Mouse (Mus musculus): ENCODE results near the gene D16Ertd472e.
"Not testable (repeated sequence)": the region's sequence is repeated elsewhere in the genome, so short reads cannot be mapped to it uniquely, and the experiment has no call there.

The D16Ertd472e gene

DNA sequence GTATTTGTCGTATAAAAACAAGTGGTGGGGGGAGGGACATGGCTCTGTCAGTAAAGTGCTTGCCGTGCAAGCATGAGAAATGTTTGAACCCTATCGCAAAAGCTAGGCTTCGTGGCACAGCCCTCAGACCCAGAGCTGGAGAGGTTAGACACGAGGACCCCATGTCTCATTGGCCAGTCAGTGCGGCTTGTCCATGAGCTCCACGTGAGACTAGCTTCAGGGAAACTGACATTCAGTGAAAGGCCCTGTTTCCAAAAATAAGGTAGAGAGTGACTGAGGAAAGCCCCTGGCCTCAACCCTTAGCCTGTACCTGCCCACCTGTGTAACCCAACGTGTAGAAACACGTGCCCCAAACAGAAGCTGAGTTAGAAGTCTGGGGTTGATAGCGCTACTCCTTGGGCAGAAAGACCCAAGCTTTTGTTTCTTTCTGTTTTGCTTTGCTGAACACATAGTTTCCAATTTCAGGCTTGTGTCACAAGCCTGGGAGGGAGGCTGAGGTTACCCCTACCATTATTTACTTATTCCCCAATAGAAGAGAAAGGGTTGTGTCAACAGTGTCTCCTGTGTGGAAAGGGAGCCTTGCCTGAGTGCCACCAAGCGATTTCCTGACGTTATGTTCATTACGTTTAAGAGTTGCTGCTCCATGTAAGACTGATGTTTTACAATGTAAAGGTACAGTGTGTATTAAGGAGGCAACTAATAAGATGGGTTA lies 12.2 kb downstream of the D16Ertd472e start:
- peak; percentile 48 for DNase-seq

DNA sequence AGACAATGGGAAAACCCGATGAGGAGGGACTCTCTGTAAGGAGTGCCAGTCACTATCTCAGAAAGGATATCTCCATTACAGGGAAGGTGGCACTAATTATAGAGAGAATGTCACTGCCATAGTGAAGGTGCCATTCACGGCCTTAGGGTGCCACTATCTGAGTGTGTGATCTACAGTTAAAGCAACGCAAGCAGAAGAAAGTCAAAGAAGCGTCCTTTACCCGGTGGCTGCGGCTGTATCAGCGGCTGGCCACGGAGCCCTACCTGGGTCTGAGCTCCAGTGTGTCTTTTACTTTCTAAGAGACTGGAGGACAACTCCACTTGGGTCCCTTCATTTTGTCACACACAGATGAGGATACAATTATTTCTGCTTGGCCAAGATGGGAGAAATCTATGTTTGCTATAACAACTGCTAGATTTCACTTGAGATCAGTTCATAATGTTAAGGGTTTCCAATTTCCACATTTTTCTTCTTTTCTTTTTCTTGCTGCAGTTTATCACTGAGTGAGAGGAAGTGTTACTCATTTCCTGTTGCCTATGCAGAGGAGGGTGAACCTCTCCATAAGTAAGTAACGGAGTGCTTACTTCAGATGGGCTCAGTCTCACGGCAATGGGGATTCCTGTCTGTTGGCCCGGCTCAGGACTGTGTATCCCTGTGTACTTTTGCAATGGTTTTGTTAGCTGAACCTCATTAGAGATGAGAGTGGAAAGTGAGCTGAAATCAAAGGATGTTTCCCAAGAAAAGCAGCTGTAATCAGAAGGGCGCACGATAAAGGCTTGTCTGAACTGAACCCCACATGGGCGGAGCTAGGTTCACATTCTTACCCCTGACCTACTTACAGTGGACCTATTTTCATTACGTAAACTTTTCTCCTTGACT lies 13.2 kb downstream of the D16Ertd472e start:
- DNase-seq = peak; percentile 67 to 68

DNA sequence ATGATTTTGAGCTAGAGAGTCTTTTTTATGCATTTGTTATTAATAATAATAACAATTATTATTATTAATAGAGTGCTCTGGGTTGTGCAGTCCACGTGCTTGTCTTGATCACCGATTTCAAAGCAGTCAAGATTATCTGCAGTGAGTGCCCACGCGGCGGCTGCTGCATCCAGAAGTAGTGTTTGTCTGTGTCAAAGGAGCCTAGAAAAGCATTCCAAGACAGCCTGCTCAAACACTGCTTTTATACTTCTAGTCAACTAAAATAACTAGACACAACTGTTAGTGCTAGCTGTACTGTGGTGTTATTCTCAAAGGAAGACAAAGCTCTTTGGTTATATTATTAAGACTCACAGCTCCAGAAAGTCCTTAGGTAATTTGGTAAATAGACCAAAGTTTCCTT lies 15.9 kb downstream of the D16Ertd472e start:
- DNase-seq = no peak

DNA sequence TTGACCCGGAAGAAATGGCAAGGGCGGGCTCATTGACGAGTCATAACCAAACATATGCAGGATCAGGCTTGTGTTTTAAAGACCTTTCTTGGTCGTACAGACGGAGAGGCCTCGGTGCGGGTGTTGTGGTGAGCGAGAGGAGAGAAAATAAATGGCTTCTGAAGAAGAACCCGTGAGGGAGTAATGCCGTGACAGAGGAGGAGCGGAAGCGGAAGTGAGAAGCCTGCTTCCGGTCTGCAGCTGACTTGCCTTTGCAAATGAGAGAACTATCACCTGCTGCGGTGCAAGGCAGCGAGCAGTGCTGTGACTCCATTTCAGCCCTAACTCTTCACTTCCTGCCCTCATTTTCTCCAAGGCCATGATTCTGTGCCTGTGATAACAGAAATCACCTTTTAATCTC lies 16.4 kb downstream of the D16Ertd472e start:
- DNase-seq = peak; percentile 55 to 77

DNA sequence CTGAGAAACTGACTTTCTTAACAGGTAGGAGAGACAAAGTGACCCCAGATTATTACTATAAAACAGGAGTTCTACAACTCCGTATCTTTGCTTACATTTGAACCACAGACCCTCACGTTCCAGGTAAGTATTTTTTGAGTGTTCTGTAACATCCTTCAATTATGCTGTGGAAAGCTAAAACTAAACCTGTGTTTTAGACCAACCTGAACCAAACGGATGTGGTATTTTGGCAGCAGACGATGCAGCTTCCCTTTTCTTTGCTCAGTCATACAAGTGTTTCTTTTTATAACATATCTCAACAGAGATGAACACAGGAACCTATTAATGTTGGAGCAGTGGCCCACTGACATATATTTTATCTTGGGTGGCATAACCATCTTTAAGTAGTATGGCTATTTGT lies 18.9 kb downstream of the D16Ertd472e start:
- no peak for DNase-seq

DNA sequence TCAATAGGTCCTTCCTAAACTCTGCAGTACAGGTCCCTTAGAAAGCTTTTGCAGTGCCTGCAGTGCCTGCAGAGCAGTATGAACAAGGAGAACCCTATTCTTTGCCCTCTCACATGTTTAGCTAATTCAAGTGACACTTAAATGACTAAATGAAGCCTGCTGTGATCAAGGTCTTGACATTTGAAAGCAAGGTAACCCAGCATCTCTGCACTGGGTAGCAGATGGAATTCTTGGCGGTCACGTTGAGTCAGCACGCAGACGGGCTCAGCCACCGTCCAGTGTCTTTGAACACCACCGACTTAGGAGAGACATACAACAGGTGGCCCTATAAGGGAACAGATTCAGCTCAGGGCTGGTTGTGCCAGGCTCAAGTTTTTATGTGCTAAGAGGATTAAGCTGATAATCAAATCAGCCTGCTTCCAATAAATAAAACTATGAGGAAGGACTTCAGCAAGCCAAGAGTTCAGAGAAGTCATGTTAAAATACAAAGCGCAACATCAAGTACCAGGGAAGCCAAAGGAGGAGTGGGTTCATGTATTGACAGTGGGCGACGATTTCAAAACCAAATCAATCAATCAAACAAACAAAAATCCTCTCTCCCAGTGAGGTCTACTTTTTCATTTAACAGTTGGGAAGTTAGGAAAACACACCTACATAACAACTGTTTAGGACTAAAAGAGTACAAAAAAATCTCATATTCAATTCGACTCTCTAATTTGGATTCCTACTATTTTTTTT lies 21.4 kb downstream of the D16Ertd472e start:
- DNase-seq = no peak

DNA sequence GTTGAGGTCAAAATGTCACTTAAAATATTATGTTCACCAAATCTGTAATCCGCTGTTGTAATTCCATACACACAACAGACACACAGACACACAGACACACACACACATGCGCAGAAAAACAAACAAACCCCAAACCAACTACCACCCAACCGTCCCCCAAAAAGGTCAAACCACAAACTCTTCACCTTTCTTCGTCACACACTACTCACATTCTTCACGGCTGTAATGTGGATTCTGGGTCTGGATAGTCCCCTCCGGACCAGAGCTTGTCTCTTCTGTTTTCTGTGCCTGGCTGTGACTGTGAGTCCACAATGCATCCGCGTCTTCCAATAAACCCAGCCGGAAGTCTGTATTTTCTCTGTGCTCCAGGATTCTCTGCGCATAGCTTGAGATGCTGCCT lies 29.1 kb downstream of the D16Ertd472e start:
- DNase-seq = no peak

DNA sequence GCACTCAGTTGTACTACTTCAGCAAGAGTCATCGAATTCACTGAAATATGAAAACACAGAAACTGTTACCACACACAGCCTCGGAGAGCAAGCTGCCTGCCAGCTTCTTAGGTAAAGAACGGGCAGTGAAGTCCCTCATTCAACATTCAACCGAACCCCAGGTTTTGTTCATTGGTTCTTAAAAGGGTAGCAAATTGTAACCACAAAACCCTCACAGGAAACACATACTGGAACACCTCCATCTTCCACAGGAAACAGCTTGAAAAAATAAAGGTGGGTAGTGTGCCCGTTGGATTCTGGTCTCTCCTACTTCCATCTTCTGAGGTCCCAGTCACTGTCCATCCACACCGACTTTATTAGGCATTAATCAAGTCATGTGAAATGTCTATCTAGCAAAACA lies 30.0 kb downstream of the D16Ertd472e start:
- DNase-seq = peak; percentile 22 to 24

DNA sequence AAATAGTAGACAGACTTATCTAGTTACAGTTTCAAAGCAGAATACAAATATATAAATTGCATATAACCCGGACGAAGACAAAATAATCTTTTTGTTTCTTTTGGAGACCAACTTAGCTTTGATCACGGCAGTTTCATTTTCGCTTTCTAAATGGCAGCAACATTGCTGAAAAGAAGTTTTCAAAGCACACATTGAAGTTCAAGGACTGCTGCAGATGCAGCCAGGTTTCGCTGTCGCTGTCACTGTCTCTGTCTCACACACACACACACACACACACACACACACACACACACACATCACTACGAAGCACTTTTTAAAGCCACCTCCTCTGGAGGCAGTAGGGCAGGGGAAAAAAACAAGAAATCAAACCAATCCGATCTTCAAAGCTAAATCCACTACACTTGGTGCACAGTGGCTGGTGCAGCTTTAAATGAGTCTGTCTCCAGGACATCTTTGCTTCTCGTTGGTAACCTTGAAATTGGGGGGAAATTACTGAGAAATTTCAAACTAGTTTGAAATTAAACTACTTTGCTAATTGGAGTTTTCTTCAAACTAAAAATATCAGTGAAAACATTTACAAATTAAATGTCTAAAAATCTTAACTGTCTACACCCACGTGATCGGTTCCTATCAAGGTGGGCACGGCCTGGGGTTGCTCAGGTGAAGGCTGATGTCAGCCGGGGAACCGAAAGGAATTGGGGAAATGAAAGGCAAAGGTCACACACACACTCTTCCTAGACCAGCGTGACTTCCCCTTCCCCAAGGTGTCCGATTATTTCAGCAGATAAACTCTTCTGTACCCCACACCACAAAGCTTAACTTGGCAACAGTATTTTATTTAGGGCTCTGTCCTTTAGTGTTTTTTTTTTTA lies 35.9 kb downstream of the D16Ertd472e start:
- peak; percentile 38 to 62 for DNase-seq

DNA sequence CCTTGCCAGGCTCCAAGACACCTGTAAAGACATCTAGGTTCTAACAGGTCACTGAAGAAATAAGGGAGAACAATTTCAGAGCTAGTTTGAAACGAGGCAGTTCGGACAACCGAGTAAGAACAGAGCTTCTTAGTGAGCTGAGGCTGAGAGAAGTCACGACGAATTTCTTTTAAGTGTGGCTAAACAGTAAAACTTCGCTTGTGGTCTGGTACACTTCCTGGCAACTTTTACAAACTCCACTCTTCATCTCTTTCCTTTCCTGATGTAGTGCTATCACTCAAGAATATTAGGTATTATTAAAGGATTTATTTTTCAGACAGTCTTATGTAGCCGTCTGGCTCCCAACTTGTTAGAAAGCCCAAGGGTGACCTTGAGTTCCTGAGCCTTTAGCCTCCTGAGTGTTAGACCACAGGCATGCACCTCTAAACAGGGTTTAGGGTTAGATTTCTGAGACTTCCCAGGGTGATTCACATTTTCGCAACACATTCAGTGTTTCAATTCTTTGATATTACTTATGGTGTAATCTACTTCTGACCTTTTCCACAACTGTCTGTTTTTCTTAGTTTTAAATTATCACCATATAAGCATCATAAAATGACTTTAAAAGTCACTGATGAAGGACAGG lies 38.6 kb downstream of the D16Ertd472e start:
- no peak for DNase-seq

DNA sequence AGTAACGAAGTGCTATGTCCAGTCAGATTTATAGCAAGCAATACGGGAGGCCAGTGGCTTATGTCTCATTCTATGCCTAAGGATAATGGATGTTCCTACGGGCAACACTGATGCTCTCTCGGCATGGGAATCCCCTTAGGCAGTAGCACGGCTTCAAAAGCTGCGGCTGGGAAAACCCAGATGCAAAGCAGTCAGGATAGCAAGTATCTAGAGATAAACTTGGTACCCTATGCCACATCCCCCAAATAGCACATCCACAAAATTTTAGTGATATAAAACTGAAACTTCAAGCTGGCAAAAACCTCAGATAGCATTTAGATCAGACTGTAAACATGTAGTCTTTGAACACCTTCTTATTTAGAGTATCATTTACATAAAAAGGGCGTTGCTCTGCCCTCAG lies 39.2 kb downstream of the D16Ertd472e start:
- no peak for DNase-seq

DNA sequence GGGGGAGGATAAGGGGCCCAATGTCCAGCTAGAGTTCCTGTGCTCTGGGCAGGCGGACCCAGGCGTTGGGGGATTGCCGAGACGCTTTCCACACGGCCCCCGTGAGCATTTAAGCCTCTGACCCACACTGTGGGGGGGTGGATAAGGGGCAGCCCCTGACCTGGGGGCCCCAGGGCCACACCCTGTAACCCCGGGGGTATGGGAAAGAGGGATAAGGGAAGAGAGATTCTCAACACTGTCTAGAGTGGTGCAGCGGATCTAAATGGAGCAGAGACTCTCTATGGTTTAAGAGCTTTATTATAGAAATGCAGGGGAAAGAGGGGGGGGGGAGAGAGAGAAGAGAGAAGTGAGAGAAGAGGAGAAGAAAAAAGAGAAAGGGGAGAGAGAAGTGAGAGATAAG lies 42.0 kb downstream of the D16Ertd472e start:
- no peak for DNase-seq

DNA sequence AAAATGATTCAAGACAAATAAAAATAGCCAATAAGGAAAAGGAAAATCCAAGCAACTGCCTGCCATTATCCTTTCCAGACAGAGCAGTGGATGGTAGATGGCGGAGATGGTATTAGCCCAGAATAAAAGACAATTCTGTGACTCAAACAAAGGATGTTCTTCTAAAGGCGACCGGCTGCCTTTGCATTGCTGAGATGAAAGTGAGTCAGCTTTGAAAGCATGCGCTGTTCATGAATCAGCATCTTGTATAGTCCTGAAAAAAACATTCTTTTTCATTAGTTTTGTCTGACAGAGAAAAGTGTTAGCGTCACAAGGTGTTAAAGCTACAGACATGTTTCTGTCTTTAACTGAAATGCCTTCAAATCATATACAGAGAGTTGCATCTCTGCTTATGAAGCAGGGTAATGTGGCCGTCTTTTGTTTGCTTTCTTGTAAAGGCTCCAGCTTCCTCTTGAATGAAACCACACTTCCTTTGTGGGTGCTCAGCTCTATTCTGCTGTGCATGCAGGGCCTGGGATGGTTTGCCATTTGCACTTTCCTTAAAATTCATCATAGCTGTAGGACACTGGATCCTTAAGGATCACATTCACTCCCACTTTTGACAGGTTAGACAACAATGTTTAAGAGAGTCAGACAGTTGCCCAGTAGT lies 44.4 kb downstream of the D16Ertd472e start:
- DNase-seq = no peak

DNA sequence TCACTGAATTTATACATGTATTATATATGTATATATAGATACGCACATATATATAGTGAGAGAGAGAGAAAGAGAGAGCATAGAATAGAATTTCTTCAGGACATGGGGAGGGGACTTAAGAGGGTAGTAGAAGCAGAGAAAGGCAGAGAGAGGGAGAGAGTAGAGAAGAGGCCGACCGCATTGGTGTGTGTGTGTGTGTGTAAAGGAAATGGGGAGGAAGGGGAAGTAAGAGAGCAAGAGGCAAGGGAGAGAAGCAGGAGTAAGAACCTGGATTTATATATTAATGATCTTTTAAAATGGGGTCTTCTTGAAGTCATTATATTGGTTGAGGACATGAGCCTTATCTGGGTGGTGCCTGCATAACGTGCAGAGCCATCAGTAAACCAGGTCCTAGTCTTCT lies 53.5 kb downstream of the D16Ertd472e start:
- no peak for DNase-seq

DNA sequence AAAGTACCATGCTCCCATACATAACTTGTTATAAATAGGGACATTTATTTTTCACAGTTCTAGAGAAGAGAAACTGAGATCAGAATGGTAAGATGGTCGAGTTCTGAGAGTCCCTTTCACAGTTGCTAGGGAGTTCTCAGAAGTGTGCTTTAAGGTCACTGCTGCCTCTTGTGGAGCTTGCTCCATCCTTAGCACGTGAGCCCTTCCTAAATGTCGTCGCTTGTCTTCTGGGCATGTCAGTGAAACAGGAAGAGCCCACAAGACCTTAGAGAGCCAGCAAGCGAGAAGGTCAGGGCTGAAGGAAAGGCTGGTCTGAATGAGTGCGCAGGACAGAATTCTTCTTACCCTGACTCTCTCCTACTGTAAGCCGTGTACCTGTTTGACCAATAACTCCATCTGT lies 57.8 kb downstream of the D16Ertd472e start:
- DNase-seq = no peak

DNA sequence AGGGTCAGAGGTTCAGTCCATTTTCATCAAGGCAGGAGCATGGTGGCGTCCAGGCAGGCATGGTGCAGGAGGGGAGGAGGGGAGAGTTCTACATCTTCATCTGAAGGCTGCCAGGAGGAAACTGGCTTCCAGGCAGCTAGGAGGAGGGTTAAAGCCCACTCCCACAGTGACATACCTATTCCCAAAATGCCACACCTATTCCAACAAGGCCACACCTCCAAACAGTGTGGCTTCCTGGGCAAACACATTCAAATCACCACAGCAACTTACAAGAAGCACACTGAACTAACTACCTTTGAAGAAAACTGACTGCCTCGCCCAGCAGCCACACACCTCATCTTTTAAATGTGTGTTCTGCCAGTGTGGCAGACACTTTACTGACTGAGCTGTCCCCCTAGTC lies 59.3 kb downstream of the D16Ertd472e start:
- DNase-seq = no peak

DNA sequence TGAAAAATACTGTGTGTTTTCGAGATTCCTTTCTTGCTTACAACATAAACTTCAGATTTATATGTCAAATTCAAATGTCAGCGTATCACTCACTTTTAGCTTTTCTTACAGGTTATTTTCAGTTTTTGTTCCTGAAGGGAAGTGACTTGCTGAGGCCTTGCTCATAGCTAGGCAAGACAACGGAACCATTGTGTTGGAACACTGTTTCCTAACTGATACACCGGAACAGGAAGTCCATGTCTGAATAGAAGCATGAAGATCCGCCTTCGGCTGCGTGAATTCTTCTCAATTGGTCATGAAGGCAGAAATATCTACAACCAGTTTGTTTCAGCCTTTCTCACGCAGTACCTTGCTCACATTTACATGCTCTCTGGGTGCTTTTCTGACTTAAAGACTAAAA lies 65.0 kb downstream of the D16Ertd472e start:
- DNase-seq = no peak

DNA sequence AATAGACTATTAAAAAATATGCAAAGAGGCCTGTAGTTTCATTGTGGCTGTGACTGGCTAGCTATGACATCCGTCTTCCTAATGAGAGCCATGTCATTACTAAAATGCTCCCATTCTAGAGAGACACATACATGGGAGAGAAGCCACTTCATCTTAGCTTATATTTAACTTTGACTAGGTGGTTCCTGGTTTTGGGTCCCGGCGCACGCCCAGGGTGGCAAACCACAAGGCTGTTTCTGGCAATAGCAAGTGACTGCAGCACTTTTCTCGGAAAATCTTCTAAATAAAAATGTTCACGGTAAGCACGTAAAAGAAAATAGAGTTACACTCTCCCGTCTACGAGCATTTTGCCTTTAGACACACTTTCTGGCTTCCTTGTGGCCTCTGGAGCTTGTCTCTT lies 74.0 kb downstream of the D16Ertd472e start:
- no peak for DNase-seq

DNA sequence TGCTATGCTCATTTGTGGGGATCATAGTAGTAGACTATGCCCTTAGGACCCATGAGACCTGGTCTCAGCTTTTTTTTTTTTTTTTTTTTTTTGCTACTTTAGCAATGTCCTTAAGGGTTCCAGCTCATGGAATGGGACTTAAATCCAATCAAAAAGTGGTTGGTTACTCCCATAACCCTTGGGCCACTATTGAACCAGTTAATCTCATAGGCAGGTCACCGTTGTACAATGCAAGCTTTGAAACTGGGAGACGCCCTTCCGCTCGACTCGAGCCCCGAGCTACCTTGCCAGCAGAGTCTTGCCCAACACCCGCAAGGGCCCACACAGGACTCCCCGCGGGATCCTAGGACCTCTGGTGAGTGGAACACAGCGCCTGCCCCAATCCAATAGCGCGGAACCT lies 83.8 kb downstream of the D16Ertd472e start:
- DNase-seq = not testable (repeated sequence)

DNA sequence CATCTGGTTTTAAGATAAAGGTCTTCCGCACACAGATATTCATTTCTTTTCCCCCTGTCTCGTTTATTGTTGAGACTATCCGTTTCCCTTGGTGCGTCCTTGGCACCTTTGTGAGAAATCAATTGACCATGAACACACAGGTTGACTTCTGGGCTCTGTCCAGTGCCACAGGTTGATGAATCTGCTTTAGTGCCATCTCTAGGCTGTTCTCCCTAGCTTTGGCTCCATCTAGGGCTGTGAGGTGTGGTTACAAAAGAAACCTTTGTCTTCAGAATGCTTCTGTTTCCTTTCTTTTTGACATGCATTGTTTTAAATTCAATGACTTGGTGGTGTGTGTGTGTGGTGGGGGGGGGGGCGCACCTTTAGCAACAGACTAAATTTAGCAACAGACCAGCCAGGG lies 85.7 kb downstream of the D16Ertd472e start:
- DNase-seq = no peak
